Mouse (Mus musculus) Muller cell, postnatal 12 days (primary cell): ENCODE measurements at regions not wholly inside any gene's neighbourhood (a gene's known extent, or its start where the extent isn't known, plus 50 kb on each side); places are given as distances from the start of the nearest gene placed in this dataset.
A peak's percentile ranks its signal among the peaks of the same experiment; 100 is the strongest.
"Not testable (repeated sequence)": the region's sequence is repeated elsewhere in the genome, so short reads cannot be mapped to it uniquely, and the experiment has no call there.

ENCODE experiments used
- DNase-seq: peaks from one replicate; pipeline ENCODE4 v3.0.0-alpha.2; 2015; ENCODE audit errors: inconsistent ontology term

DNA sequence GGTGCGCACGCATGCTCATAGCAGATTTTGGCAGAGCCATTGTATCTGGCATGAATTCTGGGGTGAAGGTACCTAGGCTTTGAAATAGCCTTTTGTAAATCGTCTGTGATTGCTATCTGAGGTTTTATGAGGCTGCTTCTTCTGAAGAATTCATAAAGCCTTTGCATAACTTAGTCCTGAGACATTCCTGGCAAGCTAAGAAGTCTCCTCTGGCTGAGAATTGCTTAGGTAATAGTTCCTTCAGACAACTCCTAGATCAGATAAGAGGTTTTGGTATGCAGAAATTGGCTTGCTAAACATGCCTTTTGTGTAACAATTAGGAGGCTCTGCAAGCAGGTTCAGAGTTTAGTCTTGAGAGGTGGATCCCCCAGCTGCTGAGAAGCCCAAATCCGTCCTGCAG, 82.7 kb downstream of the Pmp22 start:
- no peak for DNase-seq

DNA sequence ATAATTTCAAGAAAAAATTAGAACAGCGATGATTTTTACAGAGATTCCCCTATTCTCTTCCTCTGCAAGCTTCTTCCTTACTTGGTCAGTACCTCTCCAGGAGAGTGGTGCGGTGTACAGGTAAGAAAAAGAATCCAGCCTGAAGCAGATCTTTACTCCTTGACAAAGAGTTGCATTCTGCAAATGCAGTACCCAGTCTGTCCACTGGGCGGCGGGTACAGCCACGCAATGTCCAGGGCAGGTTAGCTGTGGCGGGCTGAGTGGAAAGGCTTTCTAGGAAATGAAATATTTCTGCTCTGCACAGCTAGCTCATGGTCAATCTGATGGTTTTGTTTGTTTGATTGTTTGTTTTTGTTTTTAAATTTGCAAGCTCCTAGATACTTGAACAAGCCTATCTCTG, 84.3 kb downstream of the Pmp22 start:
- peak; percentile 22 for DNase-seq

DNA sequence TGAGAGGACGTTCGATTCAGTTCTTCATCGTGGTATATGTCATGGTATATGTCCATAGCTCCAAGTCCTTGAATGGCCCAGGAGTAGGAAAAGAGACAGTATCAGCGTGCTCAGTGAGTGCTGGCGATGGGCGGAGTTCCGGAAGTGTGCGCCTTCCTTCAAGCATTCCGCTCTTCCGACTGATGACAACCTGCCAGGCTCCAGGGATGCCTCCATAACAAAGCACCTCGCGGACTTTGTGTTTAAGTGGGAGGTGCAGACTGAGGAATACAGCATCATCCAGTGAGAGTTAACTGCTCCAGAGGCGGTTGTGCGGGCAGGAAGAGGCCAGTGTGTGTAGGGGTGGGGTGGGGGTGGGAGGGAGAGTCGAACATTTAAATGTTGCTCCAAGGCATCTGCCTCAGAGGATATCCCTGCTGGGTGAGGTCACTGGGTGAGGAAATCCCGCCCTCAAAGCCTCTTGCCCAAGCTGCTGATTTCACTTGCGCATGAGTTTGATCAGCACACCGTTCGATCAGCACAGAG, 85.2 kb downstream of the Pmp22 start:
- no peak for DNase-seq

DNA sequence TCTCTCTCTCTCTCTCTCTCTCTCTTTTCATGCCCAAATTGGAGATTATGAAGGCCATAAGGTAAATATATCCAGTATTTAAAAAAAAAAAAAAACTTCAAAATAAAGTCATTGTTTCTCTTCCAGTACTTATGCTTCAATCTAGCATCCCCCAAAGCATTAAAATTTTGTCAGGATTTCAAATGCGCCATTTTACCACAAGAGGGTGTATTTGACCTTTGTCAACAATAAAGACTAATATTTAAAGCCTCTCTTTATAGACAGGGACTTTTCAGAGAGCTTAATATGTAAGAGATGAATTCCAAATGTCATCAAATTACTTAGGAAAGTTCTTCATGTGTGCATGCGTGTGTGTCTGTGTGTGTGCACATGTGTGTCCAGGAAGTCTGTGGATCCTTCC, 87.2 kb downstream of the Pmp22 start:
- DNase-seq, result no peak

DNA sequence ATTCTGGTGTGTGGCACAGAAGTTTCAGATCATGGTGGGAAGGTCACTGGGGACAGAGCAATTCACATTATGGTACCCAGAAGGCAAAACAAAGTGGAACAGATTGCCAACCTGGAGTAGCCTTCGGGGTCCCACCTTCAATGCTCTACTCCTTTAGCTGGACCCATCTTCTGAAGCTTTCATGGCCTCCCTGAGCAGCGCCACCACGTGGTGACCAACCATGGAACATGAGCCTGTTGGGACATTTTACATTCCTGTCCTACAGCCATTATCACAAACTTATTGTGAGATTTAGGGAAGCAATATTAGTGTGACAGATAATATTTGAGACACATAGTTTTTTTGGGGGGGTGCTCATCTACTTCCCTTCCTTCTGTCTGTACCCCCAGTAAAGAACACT, 88.3 kb downstream of the Pmp22 start:
- DNase-seq, result no peak

DNA sequence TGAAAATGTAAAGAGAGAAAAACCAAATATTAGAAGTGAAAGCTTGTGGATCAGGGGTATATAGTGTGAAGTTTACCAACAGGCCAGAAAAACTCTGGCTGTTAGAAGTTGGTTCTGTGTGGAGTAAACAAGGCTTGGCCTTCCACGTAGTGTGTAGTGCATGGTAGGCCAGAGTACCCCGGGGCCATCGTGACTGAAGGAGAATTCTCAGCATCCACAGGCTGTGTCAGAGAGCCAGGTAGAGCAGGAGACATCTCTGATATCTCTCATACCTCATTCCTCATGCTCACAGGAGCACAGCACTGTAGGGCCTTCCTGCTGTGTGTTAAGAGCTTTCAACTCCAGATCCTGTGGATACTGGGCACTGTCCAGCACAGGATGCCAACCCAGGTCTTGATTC, 97.7 kb downstream of the Pmp22 start:
- no peak for DNase-seq

DNA sequence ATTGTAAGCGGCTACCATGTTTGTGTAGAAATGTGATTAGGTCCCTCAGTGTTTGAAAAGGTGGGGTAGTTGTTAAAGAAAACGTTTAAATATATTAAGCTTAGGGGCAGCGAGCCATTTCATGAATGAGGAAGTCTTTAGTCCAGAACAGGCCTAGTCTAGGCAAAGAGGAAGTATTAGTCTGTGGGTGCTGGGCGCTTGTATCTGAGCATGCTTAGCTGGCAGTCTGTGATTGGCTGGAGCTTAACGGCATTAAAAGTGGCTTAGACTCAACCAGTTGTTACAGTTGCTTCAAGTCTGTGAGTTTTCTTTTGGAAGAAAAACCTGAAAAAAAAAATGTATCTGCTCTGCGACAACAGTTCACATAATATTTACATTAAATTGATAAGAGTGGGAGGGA, 102.0 kb downstream of the Pmp22 start:
- no peak for DNase-seq

DNA sequence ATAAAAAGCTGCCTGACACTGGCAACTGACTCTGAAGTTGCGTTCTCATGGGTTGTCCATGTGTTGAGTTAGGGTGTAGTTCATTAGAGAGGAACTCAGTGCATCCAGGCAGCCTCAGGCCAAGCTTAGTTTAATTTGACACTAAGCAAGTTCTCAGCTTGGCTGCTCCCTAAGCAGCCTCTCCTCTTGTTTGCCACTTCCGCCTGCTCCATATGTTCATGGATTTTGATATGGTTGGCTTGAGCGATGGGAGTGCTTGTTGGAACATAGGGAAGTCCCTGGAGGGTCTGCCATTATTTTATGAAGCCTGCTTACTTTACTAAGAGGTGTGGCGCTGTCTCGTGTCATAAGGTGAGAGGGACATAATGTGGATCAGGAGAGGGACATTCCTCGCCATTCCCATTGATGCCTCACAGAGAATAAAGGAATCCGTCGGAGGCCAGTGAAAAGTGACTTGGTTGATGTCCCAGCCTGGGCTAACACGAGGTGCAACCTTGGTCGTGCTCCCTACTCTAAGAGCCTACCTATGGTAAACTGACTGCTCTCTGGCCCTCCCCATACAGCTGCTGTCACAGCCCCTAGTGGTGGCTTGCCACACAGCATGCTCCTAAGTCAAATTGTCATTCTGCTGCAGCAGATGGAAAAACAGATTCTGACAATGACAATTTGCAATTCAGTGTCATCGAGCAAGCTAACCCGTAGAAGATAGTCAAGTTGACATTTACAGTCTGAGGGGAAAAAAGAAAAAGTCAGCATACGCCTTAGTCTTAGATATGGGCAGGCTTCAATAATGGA, 104.6 kb downstream of the Pmp22 start:
- no peak for DNase-seq

DNA sequence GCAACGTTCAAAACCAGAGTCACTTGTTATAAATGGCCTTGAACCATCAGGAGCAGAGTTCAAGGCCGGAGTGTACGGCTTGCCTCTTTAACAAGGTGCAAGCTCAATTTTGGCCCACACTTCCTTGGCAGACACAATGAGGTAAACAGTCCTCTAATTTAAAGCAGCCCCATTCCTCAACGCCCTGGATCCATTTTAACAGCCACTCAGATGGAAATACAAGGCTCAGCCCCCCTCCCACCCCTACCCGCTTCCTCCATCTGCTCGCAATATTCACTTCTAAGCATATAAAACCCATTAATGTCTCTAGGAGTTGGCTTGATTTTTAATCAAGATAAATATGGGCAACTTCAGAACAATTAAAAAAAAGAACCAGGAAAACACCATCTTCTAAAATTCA, 105.7 kb downstream of the Pmp22 start:
- DNase-seq, result no peak

DNA sequence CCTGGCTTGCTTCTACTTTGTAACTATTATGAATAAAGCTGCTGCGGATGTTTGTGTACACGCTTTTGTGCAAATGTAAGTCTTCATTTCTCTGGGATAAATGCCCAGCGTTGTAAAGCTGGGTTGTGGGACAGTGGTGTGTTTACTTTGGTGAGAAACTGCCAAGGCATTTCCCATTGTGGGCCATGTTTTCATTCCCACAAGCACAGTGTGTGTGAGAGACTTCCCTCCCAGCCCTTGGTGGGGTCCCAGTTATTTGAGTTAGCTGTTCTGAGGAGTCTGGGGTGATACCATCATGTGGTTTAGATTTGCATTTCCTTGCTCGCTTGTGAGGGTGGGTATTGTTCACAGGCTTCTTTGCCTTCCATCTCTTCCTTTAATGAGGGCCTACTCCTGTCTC, 109.9 kb downstream of the Pmp22 start:
- DNase-seq, result no peak

DNA sequence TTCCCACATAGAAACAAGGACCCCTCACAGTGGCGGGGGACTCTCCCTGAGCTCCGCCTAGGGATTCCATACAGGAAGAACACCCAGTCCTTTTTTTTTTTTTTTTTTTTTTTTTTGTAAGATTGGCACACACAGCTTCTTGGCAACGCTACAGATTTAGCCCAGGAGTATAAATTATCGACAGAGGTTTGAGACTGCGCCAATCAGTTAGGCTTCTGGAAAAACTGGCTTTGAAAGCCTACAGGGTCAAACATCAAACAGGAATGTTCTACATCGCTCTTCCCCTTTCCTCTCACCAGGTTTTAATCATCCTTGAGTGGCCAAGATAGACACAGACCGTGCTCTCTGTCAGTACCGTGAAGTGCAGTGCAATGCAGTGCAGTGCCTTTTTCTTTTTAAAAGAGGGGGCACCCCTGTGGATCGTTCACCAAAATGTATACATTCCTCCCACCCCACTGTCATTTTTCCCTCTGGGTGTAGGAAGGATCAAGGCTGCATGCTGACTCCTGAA, 115.2 kb downstream of the Pmp22 start:
- no peak for DNase-seq

DNA sequence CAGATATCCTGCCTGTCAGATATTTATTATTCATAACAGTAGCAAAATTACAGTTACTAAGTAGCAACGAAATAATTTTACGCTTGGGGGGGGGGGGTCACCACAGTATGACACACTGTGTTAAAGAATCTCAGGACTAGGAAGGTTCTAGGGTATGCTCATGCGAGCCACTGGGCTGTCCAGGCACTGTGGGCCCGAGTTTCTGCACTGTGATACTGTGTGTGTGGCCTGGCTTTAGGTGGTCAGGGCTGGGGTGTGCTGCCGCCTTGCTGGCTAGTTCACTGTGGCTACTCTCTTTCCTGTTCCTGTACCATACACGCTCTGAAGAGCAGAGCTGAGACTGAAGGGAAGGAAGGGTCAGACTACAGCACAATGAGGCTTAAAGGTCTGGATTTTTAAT, 116.3 kb downstream of the Pmp22 start:
- DNase-seq, result no peak

DNA sequence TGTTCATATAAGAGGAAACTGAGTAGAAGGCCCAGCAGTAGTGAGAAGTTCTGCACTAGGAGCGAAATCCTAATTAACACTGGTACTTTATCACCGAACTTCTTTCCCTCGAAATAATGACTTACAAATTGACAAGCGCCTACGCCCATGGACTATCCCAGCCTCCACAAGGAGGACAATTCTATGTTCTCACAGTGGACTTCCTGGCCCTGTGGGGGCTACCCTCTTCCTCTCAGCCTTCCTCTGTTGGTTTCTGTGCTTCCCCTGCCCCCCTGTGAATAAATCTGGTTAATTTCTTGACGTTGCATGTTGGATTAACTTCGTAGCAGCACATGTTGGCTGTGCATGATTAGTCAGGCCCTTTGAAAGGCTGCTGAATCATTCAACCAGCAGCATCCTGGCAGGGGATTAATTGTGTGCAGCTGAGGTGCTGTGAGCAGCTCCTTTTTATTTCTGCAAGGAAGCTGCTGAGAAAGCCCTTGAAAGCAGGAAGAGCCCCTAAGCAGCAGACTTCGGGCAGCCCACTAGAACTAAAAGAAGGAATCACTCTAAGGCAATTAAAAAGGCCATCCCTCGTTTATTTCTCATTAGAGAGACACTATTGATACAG, 117.4 kb downstream of the Pmp22 start:
- peak; percentile 11 for DNase-seq

DNA sequence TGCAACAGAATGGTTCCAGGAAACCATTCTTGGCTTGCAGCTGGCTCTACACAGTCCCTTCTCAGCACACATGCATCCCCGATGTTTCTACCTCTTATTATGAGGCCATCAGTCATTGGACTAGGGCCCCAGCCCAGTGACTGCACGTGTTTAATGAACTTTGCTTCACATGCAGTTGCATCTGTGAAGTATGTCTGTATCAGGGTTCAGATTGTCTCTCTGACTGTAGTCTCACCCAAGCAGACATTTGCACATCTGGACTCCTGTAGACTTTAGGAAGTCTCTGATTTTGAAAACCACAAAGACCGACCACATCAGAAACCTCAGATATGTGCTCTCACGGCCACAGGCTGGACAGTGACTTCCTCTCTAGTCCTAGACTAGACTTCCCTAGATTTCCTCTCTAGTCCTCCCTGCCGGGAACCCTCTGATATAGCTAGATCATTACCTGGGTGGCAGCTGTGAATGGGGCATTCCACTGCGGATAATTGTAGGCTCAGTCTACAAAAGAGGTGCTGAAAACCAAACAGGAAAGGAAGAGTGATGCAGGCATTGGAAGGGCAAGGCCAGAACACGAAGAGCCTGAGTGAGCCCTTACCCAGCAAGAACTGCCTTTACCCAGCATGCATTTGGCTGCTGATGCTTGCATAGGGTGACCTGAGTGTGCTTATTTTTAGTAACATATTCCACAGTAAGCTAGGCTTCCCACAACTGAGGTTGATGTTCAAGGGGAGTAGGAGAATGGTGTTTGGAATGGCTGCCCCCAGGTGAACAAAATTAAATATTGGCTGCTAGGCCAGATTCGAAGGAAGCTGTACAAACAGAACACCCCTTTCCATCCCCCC, 123.5 kb downstream of the Pmp22 start:
- no peak for DNase-seq

DNA sequence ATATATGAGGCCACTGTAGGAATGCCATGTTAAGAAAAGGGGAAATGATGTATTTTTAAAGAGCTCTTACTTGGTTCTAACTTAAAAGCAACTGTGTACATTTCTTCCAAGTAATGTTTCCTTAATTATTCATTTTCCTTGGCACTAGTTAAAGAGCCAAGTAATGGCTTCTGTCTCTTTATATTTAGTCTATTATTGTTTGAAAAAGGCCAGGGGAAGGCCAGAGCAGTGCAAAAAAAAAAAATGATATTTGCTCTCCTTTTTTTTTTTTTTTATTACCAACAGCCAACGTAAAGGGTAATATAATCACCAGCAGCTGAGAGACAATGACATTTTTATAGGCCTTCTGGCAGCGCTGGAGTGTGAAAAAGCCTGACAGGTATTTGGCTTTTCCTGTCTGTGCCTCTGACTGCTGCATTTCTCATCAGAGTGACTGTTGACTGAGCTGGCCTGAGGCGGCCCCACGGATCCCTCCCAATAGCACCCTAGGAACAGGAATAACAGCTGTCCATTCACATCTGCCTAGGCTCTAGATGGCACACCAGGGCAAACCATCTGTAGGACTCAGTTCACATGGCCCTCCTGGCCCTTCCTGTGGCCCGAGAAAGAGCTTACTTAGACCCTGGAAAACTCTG, 124.3 kb downstream of the Pmp22 start:
- no peak for DNase-seq

DNA sequence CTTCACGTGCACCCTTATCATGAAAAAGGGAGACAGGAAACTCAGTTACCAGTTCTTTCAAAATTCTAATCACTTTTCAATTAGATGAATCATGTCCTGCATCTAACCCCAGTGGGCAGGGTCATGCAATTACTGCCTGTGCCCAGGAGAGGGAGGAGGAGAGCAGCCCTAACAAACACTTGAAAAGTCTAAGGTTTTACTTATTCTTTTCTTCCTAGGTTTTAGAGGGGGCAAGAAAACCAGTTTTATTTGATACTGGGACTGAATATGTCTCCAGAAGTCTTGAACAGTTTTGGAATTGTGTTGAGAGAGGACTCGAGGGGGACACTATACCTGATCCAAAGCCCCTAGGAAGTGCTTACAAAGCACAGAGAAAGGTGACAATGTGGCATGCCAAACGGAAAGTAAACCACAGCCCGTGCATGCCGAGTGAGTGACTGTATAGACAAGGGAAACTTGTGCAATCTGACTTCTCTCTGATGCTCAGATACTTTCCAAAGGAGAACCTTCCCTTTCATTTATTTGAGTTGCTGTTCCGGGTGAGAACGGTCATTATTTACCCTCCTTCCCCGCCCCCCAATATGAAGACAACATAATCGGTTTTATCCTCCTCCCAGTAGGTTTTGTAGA, 135.8 kb downstream of the Pmp22 start:
- peak; percentile 59 for DNase-seq

DNA sequence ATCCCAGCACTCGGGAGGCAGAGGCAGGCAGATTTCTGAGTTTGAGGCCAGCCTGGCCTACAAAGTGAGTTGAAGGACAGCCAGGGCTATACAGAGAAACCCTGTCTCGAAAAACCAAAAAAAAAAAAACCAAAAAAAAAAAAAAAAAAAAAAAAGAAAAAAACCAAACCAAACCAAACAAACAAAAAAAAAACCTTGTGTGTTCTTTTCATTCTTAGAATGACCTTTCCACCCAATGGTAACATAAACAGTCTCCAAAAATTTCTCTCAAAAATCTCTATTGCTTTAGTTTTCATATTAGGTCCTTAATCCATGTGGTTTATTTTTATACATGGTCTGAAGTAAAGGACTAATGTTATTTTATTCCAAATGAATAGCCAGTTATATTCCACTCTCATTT, 137.5 kb downstream of the Pmp22 start:
- not testable (repeated sequence) for DNase-seq

DNA sequence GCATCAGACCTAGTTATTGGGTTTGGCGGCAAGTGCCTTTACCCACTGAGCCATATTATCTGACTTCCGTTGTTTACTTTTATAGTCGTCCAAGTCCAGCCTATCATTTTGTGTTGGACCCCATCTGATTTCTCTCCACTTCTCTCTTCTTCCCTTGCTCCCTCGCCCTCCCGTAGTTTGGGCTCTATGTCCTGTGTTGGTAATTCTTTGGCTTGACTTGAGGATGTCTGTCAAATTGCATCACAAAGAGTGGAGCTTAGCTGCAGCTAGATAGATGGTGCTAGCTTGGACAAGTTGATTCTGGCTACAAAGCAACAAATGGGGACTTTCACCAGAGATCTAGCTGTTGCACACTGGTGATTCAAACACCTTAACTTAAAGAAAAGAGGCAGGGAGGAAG, 147.9 kb downstream of the Pmp22 start:
- DNase-seq, result no peak

DNA sequence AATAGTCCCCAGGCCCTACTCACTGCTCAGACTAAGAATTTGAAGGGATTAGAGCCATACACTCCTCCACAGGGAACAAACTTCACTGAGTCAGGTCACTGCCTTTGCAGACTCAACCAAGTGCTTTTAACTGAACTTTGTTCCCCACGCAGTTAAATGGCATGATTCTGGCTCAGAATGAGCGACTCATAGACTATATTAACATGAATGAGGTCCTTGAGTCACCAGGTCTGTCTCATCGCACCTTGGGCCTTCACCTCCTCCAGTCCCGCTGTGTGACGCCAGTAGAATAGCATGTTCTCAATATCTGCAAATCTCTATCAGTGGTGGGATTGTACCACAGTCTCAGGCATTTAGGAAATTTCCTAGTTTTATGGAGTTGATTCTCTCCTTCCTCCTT, 153.1 kb downstream of the Pmp22 start:
- no peak for DNase-seq

DNA sequence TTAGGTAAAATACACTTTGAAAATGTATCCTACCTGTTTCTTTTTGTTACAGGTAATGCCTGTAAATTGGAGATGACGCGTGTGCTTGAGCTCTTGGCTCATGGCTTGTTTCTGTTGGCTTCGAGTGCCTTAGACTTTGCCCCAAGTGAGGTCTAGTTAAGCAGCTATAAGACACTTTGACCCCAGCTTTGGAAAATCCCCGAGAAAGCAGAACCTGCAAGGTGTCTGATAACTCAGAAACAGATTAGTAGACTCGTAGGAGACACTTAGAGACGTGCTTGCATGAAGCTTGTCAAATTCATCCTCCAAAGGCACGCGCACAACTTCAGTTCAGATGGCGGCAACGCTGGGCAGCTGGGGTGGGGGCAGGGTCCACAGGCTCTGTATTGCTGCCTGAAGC, 153.8 kb downstream of the Pmp22 start:
- no peak for DNase-seq

DNA sequence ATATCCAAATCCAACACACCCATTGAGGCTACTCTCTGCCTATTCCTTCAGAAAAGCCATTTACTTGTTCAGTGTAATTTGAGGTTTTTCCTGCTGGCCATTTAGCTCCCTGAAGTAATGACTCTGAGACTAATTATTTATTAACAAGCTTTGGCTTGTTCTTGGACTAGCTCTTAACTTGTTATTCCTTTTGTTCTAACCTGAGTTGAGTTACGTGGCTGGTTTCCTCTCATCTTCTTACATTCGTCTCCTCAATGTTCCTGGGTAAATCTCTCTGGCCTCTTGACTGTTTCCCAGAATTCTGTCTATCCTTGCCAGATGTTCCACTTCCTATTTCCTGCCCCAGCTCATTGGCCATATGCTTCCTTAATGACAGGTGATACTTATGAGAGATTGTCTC, 157.2 kb downstream of the Pmp22 start:
- DNase-seq, result no peak
